Mouse (Mus musculus): ENCODE measurements around the gene Zfp978. TPM values are rescaled to one million over a fixed set of nuclear protein-coding genes. Genes with fewer than 3 reads are reported as not detected.
"Not testable (repeated sequence)": the region's sequence is repeated elsewhere in the genome, so short reads cannot be mapped to it uniquely, and the experiment has no call there.

Zfp978 gene
- polyA plus RNA-seq, 2 experiments from 2014 or later = not detected

GRCm38 (mm10) chr4:147417157-147417778 lies 56.2 kb downstream of the Zfp978 start:
- ATAC-seq = no peak

- no peak for ATAC-seq
Observed at GRCm38 (mm10) chr4:147417921-147418320, 56.8 kb downstream of the Zfp978 start.

GRCm38 (mm10) chr4:147418333-147418732 lies 57.2 kb downstream of the Zfp978 start:
- not testable (repeated sequence) for ATAC-seq

- ATAC-seq = not testable (repeated sequence)
Observed at GRCm38 (mm10) chr4:147419190-147419589, 58.1 kb downstream of the Zfp978 start.

- not testable (repeated sequence) for ATAC-seq
Observed at GRCm38 (mm10) chr4:147419756-147420590, 58.9 kb downstream of the Zfp978 start.

GRCm38 (mm10) chr4:147420794-147421193 lies 59.7 kb downstream of the Zfp978 start:
- ATAC-seq = no peak

GRCm38 (mm10) chr4:147421316-147421715 lies 60.2 kb downstream of the Zfp978 start:
- not testable (repeated sequence) for ATAC-seq

- ATAC-seq = no peak
Observed at GRCm38 (mm10) chr4:147423140-147423539, 62.0 kb downstream of the Zfp978 start.

- no peak for ATAC-seq
Observed at GRCm38 (mm10) chr4:147423641-147424298, 62.7 kb downstream of the Zfp978 start.

GRCm38 (mm10) chr4:147424404-147424803 lies 63.3 kb downstream of the Zfp978 start:
- ATAC-seq = not testable (repeated sequence)

- ATAC-seq = peak; percentile 22
Observed at GRCm38 (mm10) chr4:147425615-147426347, 64.7 kb downstream of the Zfp978 start.

GRCm38 (mm10) chr4:147430651-147431050 lies 69.5 kb downstream of the Zfp978 start:
- ATAC-seq = no peak

GRCm38 (mm10) chr4:147431696-147432442 lies 70.8 kb downstream of the Zfp978 start:
- peak; percentile 2 for ATAC-seq

GRCm38 (mm10) chr4:147432443-147432790 lies 71.3 kb downstream of the Zfp978 start:
- ATAC-seq = no peak

GRCm38 (mm10) chr4:147433017-147433416 lies 71.9 kb downstream of the Zfp978 start:
- no peak for ATAC-seq

GRCm38 (mm10) chr4:147433874-147434273 lies 72.8 kb downstream of the Zfp978 start:
- peak; percentile 14 for ATAC-seq

Other genes starting within 250 kb of the Zfp978 start
- gene Zfp991, start 229.3 kb upstream of the Zfp978 start, polyA plus RNA-seq (2017; shearing (Covaris generic)) = 10 to 100 TPM in 1 of 2 experiments, 1 to 10 TPM in 1; 5.4 to 10.4 TPM
- 1 to 10 TPM in 1 of 2 experiments, under 1 TPM in 1; 0.61 to 1.1 TPM for gene Zfp988, start 55.6 kb upstream of the Zfp978 start, polyA plus RNA-seq (2017; shearing (Covaris generic))
- gene Zfp982, start 131.1 kb downstream of the Zfp978 start, polyA plus RNA-seq (2017; shearing (Covaris generic)) = under 1 TPM; 0.52 to 0.77 TPM
- gene Gm16503, start 178.9 kb downstream of the Zfp978 start, polyA plus RNA-seq (2017; shearing (Covaris generic)) = under 1 TPM; 0.18 to 0.19 TPM
- 1 to 10 TPM in 1 of 2 experiments, under 1 TPM in 1; 0.57 to 1.3 TPM for gene Zfp985, start 192.0 kb downstream of the Zfp978 start, polyA plus RNA-seq (2017; shearing (Covaris generic))

Measured in CD4-positive, CD25-positive, alpha-beta regulatory T cell, adult 4 months (primary cell).